In the genomic region with DNA sequence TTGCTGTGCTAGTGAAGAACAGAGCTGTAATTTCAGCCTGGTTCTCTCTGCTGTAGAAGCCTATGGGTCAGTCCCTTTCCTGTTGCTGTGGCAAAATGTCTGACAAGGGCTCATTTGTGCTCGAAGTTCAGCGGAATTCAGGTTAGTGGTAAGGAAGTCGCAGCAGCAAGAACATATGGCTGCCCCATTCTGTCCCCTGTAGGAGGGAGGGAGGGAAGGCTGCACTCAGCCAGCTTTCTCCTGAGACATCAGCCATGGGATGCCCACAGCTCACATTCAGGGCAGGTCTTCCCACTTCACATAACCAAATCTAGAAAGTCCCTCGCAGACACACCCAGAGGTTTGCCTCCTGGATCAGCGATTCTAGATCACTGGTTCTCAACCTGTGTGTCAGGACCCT, we compare ENCODE assay signal across 23 mouse cellular contexts.
DNase-seq lines count a peak whose midpoint lies in the region; ATAC-seq and TF ChIP-seq lines count a peak whose summit lies in the region.
"Had no signal": no experiment of that assay in that cellular context is flagged by ENCODE, and none has a peak within 500 bp of the region (broad histone marks: within the 10 kb centered on the region; RNA-seq: fewer than 3 reads in every experiment).

No protein-coding gene starts in this region.

- ATAC-seq in cerebellum, adult (ENCODE audit: insufficient number of reproducible peaks, low FRiP score, low TSS enrichment) = peak; percentile 80
- no peak for ATAC-seq in neural tube, embryonic 15.5 days (ENCODE audit: low FRiP score)
- ATAC-seq: activated CD4-positive, CD25-positive, alpha-beta regulatory T cell, adult 4 months; CD4-positive, CD25-positive, alpha-beta regulatory T cell, adult 4 months; forebrain, embryonic 15.5 days; liver, postnatal 0 days; midbrain, embryonic 13.5 days had no signal

- no peak overlapping the region for H3K9ac ChIP-seq in neural tube, embryonic 15.5 days (replicated peaks)
- H3K9ac ChIP-seq: forebrain, embryonic 15.5 days; hindbrain, embryonic 12.5 days; liver, postnatal 0 days; midbrain, embryonic 13.5 days had no signal

- H3K9me3 ChIP-seq in neural tube, embryonic 15.5 days (replicated peaks) = no peaks in the 10 kb centered on the region
- H3K9me3 ChIP-seq: forebrain, embryonic 15.5 days; G1E; hindbrain, embryonic 12.5 days; midbrain, embryonic 13.5 days had no signal

- H3K27me3 ChIP-seq in thymus, adult 2 months (ENCODE audit: control insufficient read depth, insufficient read depth, low read length) = no peaks in the 10 kb centered on the region
- no peaks in the 10 kb centered on the region for H3K27me3 ChIP-seq in neural tube, embryonic 15.5 days (replicated peaks)
- H3K27me3 ChIP-seq: forebrain, embryonic 15.5 days; hindbrain, embryonic 12.5 days; midbrain, embryonic 13.5 days had no signal

- no peak overlapping the region for H3K4me2 ChIP-seq in neural tube, embryonic 15.5 days
- H3K4me2 ChIP-seq: forebrain, embryonic 15.5 days; heart, embryonic 11.5 days; hindbrain, embryonic 12.5 days; midbrain, embryonic 13.5 days had no signal

- no peak for TF ChIP-seq POLR2A in thymus, adult 2 months (IDR thresholded peaks at IDR 0.05; ENCODE audit: control insufficient read depth, extremely low read depth, insufficient read depth, low read length, poor library complexity)

- peaks cover 13% of the 10 kb centered on the region for H3K4me1 ChIP-seq in thymus, adult 2 months (replicated peaks; ENCODE audit: control insufficient read depth, insufficient read depth, low read length)
- H3K4me1 ChIP-seq in neural tube, embryonic 15.5 days = no peaks in the 10 kb centered on the region
- H3K4me1 ChIP-seq: forebrain, embryonic 15.5 days; hindbrain, embryonic 12.5 days had no signal

- TF ChIP-seq CTCF in thymus, adult 2 months (IDR thresholded peaks at IDR 0.05; ENCODE audit: borderline replicate concordance, control insufficient read depth, extremely low read depth, insufficient read depth, low read length, poor library complexity) = no peak

- H3K36me3 ChIP-seq in thymus, adult 2 months (ENCODE audit: control insufficient read depth, insufficient read depth, low read length) = no peaks in the 10 kb centered on the region
- no peaks in the 10 kb centered on the region for H3K36me3 ChIP-seq in neural tube, embryonic 15.5 days
- H3K36me3 ChIP-seq: forebrain, embryonic 15.5 days; hindbrain, embryonic 12.5 days; midbrain, embryonic 13.5 days had no signal

- peak overlapping the region; percentile 8; the same call in 1 of the 2 replicates for H3K27ac ChIP-seq in thymus, adult 2 months (ENCODE audit: control insufficient read depth, insufficient read depth, low read length)
- H3K27ac ChIP-seq in neural tube, embryonic 15.5 days (replicated peaks) = no peak overlapping the region
- H3K27ac ChIP-seq: forebrain, embryonic 15.5 days; hindbrain, embryonic 12.5 days; midbrain, embryonic 13.5 days had no signal

- DNase-seq in cerebellum, postnatal 10 days = no peak
- DNase-seq in thymus, adult 2 months = peak; percentile 31
- DNase-seq in thymus, postnatal 0 days (ENCODE audit: low spot score) = no peak
- DNase-seq in cerebellum, adult 8-10 months = peak; percentile 27
- peak; percentile 35 for DNase-seq in naive thymus-derived CD4-positive, alpha-beta T cell, adult 2 months (ENCODE audit: low read depth)
- no peak for DNase-seq in adrenal gland, postnatal 14 days
- DNase-seq: adrenal gland, postnatal 10 days; heart, postnatal 14 days; kidney, adult 8-10 months; kidney, postnatal 14 days; liver, postnatal 0 days; lung, postnatal 10 days; right cerebral cortex, postnatal 25 days had no signal

- 49% methylated on average over 5 of the region's 5 CpGs for WGBS in thymus, adult 2 months
- WGBS in neural tube, embryonic 15.5 days = 87% methylated on average over 5 of the region's 5 CpGs

- no peak overlapping the region for H3K4me3 ChIP-seq in thymus, adult 2 months (ENCODE audit: control insufficient read depth, insufficient read depth, low read length)
- H3K4me3 ChIP-seq in neural tube, embryonic 15.5 days (replicated peaks) = no peak overlapping the region
- H3K4me3 ChIP-seq: erythroblast, embryonic 14.5 days; forebrain, embryonic 15.5 days; hindbrain, embryonic 12.5 days; midbrain, embryonic 13.5 days had no signal

Comparison
In these comparisons a context has a peak if more than half of its experiments do, and no peak if none do; other contexts are left out.
1. DNase-seq: peak in thymus, adult 2 months (single experiment), cerebellum, adult 8-10 months (single experiment) and naive thymus-derived CD4-positive, alpha-beta T cell, adult 2 months (single experiment); none in cerebellum, postnatal 10 days (0 of 2), thymus, postnatal 0 days (single experiment) and adrenal gland, postnatal 14 days (single experiment).